Mouse (Mus musculus): ENCODE results near the gene Sulf2.

DNA sequence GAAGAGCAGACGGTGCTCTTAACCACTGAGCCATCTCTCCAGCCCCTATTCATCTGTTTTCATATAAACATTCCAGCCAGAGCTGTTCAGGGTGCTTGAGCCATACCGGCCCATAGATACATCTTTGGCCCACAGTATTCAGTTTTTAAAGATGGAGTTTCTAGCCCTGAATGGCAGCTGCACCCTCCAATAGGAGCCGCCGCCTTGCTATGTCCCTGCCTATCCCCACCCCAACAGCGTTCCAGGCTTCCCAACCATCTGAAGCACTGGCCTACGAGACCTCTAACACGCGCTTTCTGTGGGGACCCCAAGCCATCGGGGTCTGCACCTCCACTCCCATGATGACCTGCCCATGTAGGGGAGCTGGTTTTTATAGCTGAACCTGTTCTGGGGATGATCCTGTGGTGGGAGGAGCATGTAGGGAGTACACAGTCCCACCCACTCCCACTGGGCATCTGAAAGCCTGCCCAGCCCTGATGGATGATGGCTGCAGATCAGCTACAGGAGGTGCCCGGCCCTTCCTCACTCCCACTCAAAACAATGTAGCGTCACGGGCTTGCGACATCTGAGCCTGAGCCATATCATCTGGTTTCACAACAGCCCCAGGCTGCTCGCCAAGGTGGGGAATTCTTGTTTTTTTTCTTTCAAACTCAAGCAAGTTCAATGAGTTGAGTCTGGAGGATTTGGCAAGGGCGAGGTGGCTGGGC is 39.7 kb downstream of the Sulf2 start:
- TF ChIP-seq CTCF (IDR thresholded peaks at IDR 0.05; ENCODE audit: low read depth, low read length) (no peak), POLR2A (IDR thresholded peaks at IDR 0.05; ENCODE audit: insufficient read depth, low read length) (no peak), EP300 (IDR thresholded peaks at IDR 0.05; ENCODE audit: insufficient read depth, low read depth, low read length) (no peak)

Data from ES-Bruce4 (cell line).